Mouse (Mus musculus) skeletal muscle tissue, adult 2 months (tissue): Measurements from ENCODE around the gene Olfr1416.
"Not testable (repeated sequence)": the region's sequence is repeated elsewhere in the genome, so short reads cannot be mapped to it uniquely, and the experiment has no call there.

Experiments
- DNase-seq: peaks from one replicate; pipeline ENCODE4 v3.0.0-alpha.2; 2012; ENCODE audit warnings: low read depth, low spot score

Gene Olfr1416

GRCm38 (mm10) chr1:92485013-92485412 lies at the start of gene Olfr1416:
Gene Olfr1416 (minus strand): TSS chr1:92485113.
- no peak for DNase-seq

GRCm38 (mm10) chr1:92523764-92524163 lies 38.9 kb upstream of the Olfr1416 start:
- no peak for DNase-seq

GRCm38 (mm10) chr1:92521376-92521775 lies 36.5 kb upstream of the Olfr1416 start:
- peak; percentile 21 for DNase-seq

- no peak for DNase-seq
Observed at GRCm38 (mm10) chr1:92519046-92519445, 34.1 kb upstream of the Olfr1416 start.

GRCm38 (mm10) chr1:92518561-92518960 lies 33.6 kb upstream of the Olfr1416 start, which contains the start of gene Olfr1414:
Gene Olfr1414 (minus strand): TSS chr1:92518661.
- DNase-seq: no peak

GRCm38 (mm10) chr1:92515390-92515789 lies 30.5 kb upstream of the Olfr1416 start:
- no peak for DNase-seq

- DNase-seq: not testable (repeated sequence)
Observed at GRCm38 (mm10) chr1:92511646-92512045, 26.7 kb upstream of the Olfr1416 start.

- DNase-seq: no peak
Observed at GRCm38 (mm10) chr1:92496001-92496400, 11.1 kb upstream of the Olfr1416 start, which contains the start of gene Olfr1415. Gene Olfr1415 (minus strand): TSS chr1:92496101.

- DNase-seq: no peak
Observed at GRCm38 (mm10) chr1:92474066-92474578, 10.8 kb downstream of the Olfr1416 start.

- DNase-seq: peak; percentile 95
Observed at GRCm38 (mm10) chr1:92473165-92474041, 11.5 kb downstream of the Olfr1416 start, which contains the start of gene Ndufa10. Gene Ndufa10 (minus strand): TSS chr1:92473860.

- DNase-seq: no peak
Observed at GRCm38 (mm10) chr1:92468891-92469290, 16.0 kb downstream of the Olfr1416 start.

- no peak for DNase-seq
Observed at GRCm38 (mm10) chr1:92458416-92458815, 26.5 kb downstream of the Olfr1416 start.

- DNase-seq: no peak
Observed at GRCm38 (mm10) chr1:92457758-92458157, 27.2 kb downstream of the Olfr1416 start.

- DNase-seq: no peak
Observed at GRCm38 (mm10) chr1:92453751-92454445, 31.0 kb downstream of the Olfr1416 start.

GRCm38 (mm10) chr1:92448293-92448692 lies 36.6 kb downstream of the Olfr1416 start:
- DNase-seq: no peak

GRCm38 (mm10) chr1:92441453-92442063 lies 43.4 kb downstream of the Olfr1416 start:
- no peak for DNase-seq

GRCm38 (mm10) chr1:92440066-92440750 lies 44.7 kb downstream of the Olfr1416 start:
- DNase-seq: no peak

- no peak for DNase-seq
Observed at GRCm38 (mm10) chr1:92437678-92438271, 47.1 kb downstream of the Olfr1416 start.

- no peak for DNase-seq
Observed at GRCm38 (mm10) chr1:92436831-92437321, 48.0 kb downstream of the Olfr1416 start.

GRCm38 (mm10) chr1:92434986-92435385 lies 49.9 kb downstream of the Olfr1416 start:
- no peak for DNase-seq

- DNase-seq: no peak
Observed at GRCm38 (mm10) chr1:92432791-92433190, 52.1 kb downstream of the Olfr1416 start.
